Mouse (Mus musculus) urinary bladder, adult 18-20 months (tissue): Measurements from ENCODE around the gene Arhgap30.
A peak's percentile ranks its signal among the peaks of the same experiment; 100 is the strongest.

ENCODE experiments used
- DNase-seq, 2 experiments: peaks; one replicate each; pipeline ENCODE4 v3.0.0; 2022; ENCODE audit warnings: low spot score in 2 of 2, mixed read lengths in 2 of 2

The Arhgap30 gene

DNA sequence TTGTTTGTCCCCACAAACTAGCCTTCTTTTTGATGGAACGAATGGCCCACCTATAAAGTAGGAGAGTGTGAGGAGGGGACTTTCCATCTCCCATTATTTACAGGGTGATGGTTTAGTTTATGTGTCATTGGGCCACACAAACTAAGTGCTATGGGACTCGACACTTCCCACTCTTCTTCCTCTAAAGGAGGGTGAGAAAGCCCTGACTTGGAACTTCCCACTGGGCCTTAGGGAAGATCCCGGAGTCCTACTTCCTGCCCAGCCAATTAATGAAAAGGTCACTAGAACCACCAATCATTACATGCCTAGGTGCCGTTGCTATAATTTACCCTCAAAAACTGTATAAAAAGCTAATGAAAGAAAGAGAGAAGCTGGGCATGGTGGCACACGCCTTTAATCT is 43.4 kb downstream of the Arhgap30 start:
- no peak for DNase-seq

DNA sequence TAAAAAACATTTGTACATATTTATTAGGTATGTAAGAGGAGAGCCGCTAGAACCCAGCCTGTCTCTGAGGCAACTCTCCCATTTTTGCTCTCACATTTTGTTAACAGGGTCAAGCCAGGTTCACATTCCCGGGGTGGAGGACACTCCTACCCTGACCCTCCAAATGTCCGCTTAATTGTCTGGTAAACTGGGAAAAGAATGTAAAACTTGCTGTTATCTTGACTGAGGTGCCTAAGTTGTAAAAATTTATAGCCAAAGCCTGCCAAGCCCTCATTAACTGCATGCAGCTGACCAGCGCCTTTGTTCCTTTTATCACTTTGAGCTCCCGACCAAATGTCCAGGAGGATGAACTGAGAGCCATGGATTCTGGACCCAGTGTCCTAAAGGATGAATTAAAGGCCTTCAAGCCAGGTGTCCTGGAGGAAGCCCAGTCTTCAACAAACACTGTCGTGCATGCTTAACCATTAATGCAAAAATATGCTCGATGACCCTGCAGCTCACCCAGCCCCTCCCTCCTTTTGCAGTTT is 46.6 kb downstream of the Arhgap30 start:
- no peak for DNase-seq

DNA sequence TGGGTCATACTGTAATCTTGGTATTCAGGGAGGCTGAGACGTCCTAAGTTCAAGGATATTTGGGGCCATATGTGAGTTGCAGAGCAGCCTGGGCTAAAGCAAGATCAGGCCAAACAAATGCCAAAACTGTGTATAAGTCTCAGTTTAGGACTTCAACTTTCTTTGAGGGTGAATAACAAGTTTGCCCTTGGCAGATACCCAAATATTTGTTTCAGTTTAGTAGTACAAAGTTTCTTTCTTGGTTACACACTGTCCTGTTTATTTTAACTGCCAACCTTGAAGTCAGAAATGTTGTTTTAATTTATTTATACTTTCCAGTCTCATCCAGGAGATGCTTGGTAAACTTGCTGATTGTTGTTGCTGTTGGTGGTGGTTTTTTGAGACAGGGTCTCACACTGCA is 47.2 kb downstream of the Arhgap30 start:
- no peak for DNase-seq

DNA sequence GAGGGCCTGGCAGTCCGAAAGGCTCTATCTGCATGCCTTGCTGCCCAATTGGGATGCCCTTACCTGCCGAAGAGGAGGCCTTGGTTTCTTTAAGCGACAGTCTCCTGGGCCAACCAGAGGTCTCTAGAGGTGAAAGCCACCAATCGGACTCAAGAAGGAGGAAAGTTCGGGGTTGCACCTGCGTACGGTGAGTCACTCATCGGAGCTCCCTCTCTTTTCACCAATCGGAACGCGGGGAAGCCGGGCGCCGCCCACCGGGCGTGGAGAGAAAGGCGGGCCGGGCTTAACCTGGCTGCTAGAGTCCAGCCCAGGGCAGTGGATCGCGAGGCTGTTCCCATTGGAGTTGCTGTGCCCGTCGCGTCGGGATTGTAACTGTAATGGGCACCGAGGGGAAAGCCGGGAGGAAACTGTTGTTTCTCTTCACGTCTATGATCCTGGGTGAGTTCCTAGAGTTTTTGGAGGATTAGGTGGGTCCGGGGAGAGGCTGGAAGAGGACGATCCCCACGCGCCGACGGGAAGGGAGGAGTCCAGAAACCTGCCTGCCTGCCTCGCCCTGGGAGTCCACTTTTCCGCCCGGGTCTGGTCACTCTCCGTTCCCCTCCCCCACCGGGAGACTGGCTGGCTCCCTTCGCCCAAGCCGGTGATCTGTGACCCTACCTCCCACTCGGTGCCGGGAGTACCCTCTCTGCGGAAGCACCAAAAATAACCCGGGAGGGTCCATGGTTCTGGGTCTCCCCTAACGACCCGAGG is 48.7 kb downstream of the Arhgap30 start, which contains the start of gene F11r:
Gene F11r, plus strand, starts transcription at position 272 of the 750 bp plus-strand sequence.
- peak; percentile 94 to 95 for DNase-seq

DNA sequence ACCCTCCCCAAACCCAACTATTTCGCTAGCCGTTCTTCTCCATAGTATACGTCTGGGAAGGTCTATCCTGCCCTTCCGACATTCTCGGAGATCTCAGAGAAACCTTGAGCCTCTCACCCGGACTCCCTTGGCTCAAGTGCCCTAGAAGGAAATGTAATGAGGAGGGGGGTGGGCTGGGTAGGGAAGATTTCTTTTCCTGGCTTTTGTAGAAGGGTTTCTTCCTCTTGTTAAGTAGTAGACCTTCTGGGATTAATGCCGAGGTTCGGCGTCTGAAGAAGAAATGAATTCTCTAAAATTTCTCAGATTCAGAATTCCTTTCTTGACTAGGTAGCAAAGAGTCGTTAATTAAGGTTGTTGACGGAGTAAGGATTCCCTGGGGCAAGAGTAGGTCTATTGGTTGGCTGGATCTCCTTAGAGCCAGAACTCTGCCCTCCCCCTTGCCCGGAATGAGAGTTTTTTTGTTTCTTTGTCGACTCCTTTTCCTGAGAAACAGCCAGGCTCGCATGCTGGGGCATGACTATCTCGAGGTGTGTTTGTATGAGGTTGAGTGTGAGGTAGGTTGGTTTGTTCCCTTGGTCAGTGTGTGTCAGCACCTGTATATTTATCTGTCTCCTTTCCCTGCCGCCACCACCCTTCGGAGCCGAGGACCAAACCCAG is 49.4 kb downstream of the Arhgap30 start:
- DNase-seq: peak in 1 of 2 experiments; percentile 64

DNA sequence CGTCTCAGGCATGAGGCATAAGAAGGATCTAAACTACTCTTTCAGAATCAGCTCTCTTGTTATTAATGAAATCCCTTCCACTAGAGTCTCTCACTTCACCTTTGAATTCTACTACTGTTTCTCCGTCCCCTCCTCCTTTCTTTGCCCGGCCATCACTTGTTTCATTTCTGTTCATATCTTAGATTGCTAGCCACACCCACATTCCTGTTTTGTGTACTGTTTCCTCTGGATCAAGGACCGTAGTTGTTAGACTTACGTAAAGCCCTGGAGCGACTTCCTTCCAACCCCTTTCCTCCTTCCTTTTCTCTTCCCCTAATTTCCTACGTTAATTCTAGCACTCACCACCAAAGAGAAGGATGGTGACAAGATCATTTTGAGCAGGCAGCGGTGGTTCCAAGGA is 50.3 kb downstream of the Arhgap30 start:
- no peak for DNase-seq

DNA sequence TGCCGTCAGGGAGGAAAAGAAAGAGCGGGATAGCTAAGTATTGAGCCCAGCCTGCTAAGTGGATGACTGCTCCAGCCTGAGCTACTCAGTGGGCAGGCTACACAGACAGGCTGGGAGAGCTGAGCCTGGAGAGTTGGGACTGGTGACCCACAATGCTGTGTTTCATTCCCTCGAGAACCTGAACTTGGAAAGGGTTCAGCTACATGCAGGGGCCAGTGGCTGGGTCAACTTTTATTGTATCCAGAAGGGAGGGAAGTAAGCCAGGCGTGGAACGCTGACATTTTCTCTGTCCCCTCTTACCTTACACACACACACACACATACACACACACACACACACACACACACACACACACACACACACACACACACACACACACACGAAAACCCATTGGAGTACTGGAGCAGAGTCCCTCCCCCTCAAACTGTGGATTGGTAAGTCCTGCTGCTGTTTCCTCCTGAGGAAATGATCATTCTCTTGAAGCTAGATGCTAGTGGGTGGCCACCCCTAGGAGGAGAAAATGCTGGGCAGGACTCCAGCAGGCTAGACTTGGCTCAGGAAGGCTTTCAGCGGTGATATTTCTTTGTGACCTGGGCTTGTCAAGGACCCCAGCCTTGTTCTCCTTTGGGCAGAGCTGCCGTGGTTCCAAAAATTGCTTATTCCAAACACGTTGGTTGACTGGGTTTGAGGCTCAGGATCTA is 51.4 kb downstream of the Arhgap30 start:
- DNase-seq: peak in 1 of 2 experiments; percentile 22

DNA sequence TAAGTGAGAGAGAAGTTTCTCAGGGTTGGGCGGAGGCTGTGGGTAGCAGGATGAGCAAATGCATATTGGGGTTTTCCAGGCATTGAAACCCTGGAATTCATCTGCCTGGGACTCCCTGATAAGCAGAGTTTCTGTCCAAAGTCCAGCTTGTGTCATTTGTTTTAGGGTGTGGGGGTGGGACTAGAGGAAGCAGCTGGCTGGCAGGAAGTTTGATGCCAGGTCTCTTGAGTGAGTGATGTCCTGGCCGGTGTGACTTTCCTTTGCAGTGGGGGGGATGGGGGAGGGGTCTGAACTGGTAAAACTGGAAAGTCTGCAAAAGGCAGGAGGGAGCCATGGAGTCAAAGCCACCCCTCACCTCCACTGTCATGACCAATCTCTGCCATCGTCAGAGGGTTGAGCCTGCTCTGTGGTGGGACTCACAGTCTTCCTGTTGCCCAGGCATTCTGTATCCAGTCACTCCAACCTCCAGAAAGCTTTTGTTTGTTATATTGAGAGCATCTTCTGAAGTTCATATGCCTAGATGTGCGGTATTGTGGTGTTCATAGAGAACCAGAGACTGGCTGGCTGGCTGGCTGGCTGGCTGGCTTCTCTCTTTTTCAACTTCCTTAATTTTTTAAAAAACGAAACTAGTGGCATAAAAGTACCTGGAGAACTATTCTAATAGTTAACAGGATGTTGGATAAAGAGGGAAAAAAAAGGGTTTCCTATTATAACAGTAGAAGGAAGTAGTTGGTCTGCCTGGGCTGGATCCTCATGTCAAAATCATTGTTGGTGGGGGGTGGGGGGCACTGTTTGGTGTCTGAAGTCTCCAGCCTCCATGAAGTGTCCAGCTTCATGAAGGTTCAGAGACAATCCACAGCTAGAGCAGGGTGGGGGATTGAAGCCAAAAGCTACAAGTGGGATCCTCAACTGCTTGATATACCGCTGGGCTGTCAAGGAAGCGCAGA is 53.0 kb downstream of the Arhgap30 start:
- DNase-seq: peak in 1 of 2 experiments; percentile 26

DNA sequence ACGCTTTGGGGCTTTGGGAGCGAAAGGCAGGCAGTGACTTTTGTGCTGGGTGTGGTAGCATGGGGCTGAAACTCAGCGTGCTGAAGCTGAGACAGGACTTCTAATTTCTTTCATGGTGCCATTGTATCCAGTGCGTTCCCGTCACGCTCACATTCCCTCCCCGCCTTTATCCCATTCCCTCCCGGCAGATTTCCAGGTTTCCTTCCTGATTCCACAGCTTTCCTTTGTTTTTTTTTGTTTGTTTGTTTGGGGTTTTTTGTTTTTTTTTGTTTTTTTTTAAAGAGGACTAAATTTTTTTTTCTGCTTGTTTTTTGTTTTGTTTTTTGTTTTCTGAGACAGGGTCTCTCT is 53.6 kb downstream of the Arhgap30 start:
- no peak for DNase-seq

DNA sequence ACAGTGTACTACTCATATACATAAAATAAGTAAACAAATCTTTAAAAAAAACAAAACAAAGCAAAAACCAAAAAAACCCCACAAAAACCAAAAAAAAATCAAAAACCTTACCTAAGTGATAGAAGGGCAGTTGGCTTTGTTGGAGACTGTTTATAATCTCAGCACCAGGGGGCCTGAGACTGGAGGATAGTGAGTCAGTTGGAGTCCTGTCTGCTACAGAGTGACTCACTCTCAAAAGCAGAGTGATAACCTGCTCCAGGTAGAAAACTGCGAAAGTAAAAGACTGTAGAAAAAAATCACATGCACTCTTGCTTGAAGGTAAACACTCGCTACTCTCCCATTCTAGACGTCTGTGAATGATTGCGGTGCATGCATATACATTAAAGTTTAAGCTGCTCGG is 56.3 kb downstream of the Arhgap30 start:
- no peak for DNase-seq

DNA sequence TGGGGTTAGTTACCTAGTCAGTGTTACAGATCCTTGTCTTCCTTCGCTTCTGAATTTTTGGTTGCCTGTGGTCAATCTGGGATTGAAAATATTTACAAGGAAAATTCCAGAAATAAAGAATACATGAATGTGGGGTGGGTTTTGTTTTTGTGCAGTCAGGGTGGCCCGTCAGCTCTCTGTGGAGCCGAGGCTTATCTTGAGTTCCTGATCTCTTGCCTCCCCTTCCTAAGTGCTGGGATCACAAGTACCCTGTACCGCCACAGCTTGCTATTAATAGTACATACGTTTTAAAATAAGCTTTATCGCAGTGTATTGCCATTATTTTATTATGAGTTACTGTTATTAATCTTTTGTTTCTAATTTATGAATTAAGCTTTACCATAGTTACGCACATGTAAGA is 58.1 kb downstream of the Arhgap30 start:
- no peak for DNase-seq

DNA sequence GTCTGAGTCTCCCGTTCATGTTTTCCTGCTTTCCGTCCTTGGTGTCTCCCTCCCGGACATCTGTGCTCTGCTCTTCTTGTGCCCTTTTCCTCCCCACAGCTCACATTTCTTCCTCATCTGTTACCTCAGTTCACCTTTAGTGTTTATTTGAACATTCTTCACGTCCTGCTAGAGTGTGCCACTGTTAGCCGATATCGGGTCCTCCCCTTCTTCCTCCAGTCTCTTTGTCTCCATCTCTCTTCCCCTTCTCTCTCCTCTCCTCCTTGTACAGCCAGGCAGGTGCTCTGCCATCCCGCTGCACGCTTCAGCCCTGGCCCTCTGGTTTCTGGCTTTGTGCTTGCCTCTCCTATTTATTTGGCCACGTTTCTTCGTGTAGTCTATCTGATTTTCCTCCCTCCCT is 58.9 kb downstream of the Arhgap30 start:
- no peak for DNase-seq

DNA sequence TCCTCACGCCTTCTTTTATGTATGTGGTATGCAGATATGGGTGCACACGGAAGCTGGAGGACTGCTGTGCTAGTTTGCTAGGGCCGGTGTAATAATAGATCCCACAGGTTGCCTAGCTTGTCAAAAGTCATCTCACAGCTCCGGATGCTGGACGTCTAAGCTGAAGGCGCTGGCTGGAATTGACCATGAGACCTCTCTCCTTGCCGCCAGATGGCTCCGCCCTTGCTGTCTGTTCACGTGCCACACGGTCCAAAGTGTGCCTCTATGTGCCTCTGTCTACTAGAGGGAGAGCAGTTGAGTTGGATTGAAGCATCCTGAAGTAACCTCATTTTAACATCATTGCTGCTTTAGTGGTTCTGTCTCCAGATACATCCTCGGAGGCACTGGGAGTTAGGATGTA is 61.3 kb downstream of the Arhgap30 start:
- DNase-seq: no peak

DNA sequence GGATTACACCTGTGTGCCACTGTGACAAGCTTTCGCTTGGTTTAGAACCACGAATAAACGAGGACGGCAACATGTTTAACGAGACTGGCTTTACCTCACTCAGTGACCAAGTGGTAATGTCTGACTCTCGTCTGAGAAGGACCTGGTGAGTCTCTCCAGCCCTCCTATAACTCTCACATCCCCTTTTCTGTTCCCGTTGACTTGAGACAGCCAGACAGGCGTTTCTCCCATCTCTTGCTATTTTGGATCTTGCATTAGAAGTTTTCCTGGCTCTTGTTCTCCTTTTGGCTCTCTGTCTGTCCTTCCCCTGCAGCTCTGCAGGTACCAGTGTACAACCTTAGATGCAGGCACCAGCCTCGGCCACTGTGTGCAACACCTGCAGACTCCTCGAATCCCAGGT is 62.2 kb downstream of the Arhgap30 start:
- no peak for DNase-seq

DNA sequence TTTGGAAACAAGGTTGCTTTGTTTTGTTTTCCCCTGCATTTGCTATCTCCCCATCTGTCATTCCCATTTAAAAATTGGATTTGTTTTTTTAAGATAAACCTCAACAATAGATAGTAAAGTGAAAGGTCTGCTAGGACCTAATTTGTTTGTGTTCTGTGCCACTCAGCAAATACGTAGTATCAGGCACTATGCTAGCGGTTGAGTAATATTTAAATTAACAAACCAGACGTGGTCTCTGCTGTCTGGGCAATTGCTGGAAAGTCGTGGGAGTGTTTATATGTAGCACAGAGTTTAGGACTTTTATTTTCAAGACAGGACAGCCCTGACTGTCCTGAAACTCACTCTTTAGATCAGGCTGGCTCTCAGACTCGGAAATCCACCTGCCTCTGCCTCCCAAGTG is 63.8 kb downstream of the Arhgap30 start:
- DNase-seq: no peak

DNA sequence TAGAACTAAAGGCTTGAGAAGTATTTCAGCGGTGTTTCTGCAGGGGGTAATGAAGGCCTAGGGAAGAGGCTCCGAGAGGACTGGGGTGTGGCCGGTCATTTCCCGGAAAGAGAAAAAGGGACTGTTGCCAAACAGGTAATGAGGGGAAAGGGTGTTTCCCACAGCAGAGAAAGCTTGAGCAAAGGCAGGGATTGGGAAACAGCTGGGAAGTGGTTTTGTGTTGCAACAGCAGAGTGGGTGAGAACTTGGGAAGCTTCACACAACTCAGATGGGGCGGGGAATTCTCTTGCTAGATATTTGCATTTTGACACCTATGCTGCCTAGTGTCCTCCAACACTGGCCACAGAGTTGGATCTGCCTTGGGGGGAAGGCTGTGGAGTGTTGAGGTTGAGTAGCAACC is 64.2 kb downstream of the Arhgap30 start:
- DNase-seq: no peak

DNA sequence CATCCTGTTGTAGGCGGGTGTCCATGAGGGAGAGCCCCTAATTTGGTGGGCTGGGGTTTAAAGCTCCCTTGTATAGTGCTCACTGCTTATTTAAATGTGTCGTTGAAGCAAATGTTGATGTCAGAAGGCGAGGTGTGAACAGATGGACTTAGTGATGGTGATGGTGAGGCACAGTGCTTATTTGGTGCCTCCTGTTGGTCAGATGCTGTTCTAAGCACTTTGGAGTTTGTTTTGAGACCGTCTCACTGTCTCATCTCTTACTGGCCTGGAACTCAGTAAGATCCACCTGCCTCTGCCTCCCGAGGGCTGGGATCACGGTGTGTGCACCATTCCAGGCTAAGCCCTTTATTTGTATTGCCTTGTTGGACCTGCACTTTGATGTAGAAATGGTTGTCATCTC is 66.2 kb downstream of the Arhgap30 start:
- no peak for DNase-seq

DNA sequence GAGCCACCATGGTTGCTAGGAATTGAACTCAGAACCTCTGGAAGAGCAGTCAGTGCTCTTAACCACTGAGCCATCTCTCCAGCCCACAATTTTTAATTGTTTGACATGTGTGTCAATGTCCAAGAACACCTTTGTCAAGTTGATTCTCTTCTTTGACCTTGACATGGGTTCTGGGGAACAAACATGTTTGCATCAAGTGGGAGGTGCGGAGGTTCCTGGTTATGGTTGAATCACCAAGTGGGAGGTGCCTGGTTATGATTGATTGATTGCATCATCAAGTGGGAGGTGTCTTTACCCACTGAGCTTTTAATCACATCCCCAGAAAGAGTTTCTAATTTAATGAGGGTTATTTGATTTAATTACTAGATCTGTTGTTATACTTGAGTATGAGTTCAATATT is 68.8 kb downstream of the Arhgap30 start:
- DNase-seq: no peak

DNA sequence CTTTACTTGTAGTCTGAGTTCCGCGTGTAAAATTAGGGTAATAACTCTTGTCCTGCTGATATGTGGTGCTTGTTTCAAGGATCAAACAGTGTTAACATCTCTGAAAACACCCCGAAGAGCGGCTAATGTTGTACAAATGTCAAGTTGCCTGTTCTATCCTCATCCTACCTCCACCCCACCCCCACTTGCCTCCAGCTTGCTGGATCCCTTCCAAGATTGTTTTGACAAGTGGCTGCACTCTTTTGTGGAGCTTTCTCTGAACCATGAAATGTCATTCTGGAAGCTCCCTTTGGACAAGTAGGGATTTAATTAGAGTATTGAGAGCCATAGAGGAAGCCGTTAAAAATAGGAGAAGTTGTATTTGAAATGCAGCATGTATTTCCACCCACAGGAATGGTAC is 71.0 kb downstream of the Arhgap30 start:
- DNase-seq: no peak
